Comparison of ENCODE assay signal across 9 mouse cellular contexts in genomic region chr4:123898696-123899095, GRCm38 (mm10). TPM values are rescaled to one million over a fixed set of nuclear protein-coding genes. Genes with fewer than 3 reads are reported as not detected.
DNase-seq lines count a peak whose midpoint lies in the region; ATAC-seq and TF ChIP-seq lines count a peak whose summit lies in the region.
"Had no signal": no experiment of that assay in that cellular context is flagged by ENCODE, and none has a peak within 500 bp of the region (broad histone marks: within the 10 kb centered on the region; RNA-seq: fewer than 3 reads in every experiment).

No protein-coding gene starts in this region.

- WGBS in midbrain, embryonic 14.5 days, result 11% methylated on average over 5 of the region's 5 CpGs
- WGBS in midbrain, embryonic 13.5 days, result 11% methylated on average over 5 of the region's 5 CpGs
- WGBS in lung, embryonic 14.5 days, result 12% methylated on average over 5 of the region's 5 CpGs

- H3K9me3 ChIP-seq in midbrain, embryonic 14.5 days (ENCODE audit: control insufficient read depth, low read length), result no peaks in the 10 kb centered on the region
- H3K9me3 ChIP-seq in midbrain, embryonic 13.5 days, result no peaks in the 10 kb centered on the region
- no peaks in the 10 kb centered on the region for H3K9me3 ChIP-seq in lung, embryonic 14.5 days (ENCODE audit: low read depth, low read length)
- H3K9me3 ChIP-seq: neural tube, embryonic 13.5 days had no signal

- H3K9ac ChIP-seq in midbrain, embryonic 14.5 days (replicated peaks; ENCODE audit: low read length), result no peak overlapping the region
- H3K9ac ChIP-seq in midbrain, embryonic 13.5 days (replicated peaks), result no peak overlapping the region
- H3K9ac ChIP-seq in lung, embryonic 14.5 days, result no peak overlapping the region
- H3K9ac ChIP-seq: neural tube, embryonic 13.5 days had no signal

- H3K27me3 ChIP-seq in midbrain, embryonic 14.5 days (ENCODE audit: control insufficient read depth, insufficient read depth, low read length), result no peaks in the 10 kb centered on the region
- no peaks in the 10 kb centered on the region for H3K27me3 ChIP-seq in midbrain, embryonic 13.5 days
- H3K27me3 ChIP-seq in lung, embryonic 14.5 days (ENCODE audit: insufficient read depth, low read length), result no peaks in the 10 kb centered on the region
- H3K27me3 ChIP-seq: neural tube, embryonic 13.5 days had no signal

- H3K36me3 ChIP-seq in midbrain, embryonic 14.5 days (ENCODE audit: control insufficient read depth, insufficient read depth, low read length), result no peaks in the 10 kb centered on the region
- H3K36me3 ChIP-seq in midbrain, embryonic 13.5 days, result no peaks in the 10 kb centered on the region
- H3K36me3 ChIP-seq in lung, embryonic 14.5 days (ENCODE audit: insufficient read depth), result no peaks in the 10 kb centered on the region
- H3K36me3 ChIP-seq: neural tube, embryonic 13.5 days had no signal

- H3K4me3 ChIP-seq in midbrain, embryonic 14.5 days (replicated peaks; ENCODE audit: low read depth, low read length), result no peak overlapping the region
- no peak overlapping the region for H3K4me3 ChIP-seq in midbrain, embryonic 13.5 days (replicated peaks)
- H3K4me3 ChIP-seq in lung, embryonic 14.5 days (ENCODE audit: low read depth, low read length), result no peak overlapping the region
- H3K4me3 ChIP-seq: neural tube, embryonic 13.5 days had no signal

- DNase-seq in gastrocnemius, adult 18-20 months (ENCODE audit: low spot score), result peak; percentile 15
- no peak for DNase-seq in gastrocnemius, postnatal 25 days
- DNase-seq in midbrain, embryonic 14.5 days, result peak; percentile 88
- DNase-seq in lung, embryonic 14.5 days, result peak; percentile 81
- DNase-seq in thymus, postnatal 14 days, result peak; percentile 52

- H3K27ac ChIP-seq in midbrain, embryonic 14.5 days (replicated peaks; ENCODE audit: low read depth, low read length), result no peak overlapping the region
- no peak overlapping the region for H3K27ac ChIP-seq in midbrain, embryonic 13.5 days
- no peak overlapping the region for H3K27ac ChIP-seq in lung, embryonic 14.5 days (ENCODE audit: low read depth)
- H3K27ac ChIP-seq: neural tube, embryonic 13.5 days had no signal

- no peak for ATAC-seq in midbrain, embryonic 14.5 days (ENCODE audit: low FRiP score, low TSS enrichment)
- ATAC-seq in midbrain, embryonic 13.5 days, result no peak
- ATAC-seq in activated CD4-positive, CD25-positive, alpha-beta regulatory T cell, adult 4 months, result peak; percentile 61
- peak; percentile 68; the same call in 1 of the 2 replicates for ATAC-seq in erythroblast, adult 5-6 weeks (replicated peaks; ENCODE audit: low FRiP score, poor library complexity, severe bottlenecking)
- no peak for ATAC-seq in lung, embryonic 14.5 days (ENCODE audit: insufficient read depth)

- H3K4me2 ChIP-seq in midbrain, embryonic 14.5 days (ENCODE audit: low read length), result no peak overlapping the region
- H3K4me2 ChIP-seq in midbrain, embryonic 13.5 days (replicated peaks), result no peak overlapping the region
- H3K4me2 ChIP-seq in lung, embryonic 14.5 days, result no peak overlapping the region
- H3K4me2 ChIP-seq: neural tube, embryonic 13.5 days had no signal

- H3K4me1 ChIP-seq in midbrain, embryonic 14.5 days (ENCODE audit: control insufficient read depth, insufficient read depth, low read length), result no peaks in the 10 kb centered on the region
- H3K4me1 ChIP-seq in midbrain, embryonic 13.5 days (replicated peaks), result peaks cover 2% of the 10 kb centered on the region; the same call in 1 of the 2 replicates
- no peaks in the 10 kb centered on the region for H3K4me1 ChIP-seq in lung, embryonic 14.5 days (ENCODE audit: insufficient read depth)

- peak; percentile 86 for TF ChIP-seq CTCF in lung, embryonic 14.5 days (IDR thresholded peaks at IDR 0.05; ENCODE audit: low read depth)

RNA-seq across cellular contexts. Expression of gene Mycbp, which starts 5.9 kb away (rescaled TPM):
- total RNA-seq in gastrocnemius, adult 18-20 months (2021), result 10 to 100 TPM; 17.9 to 19.5 TPM
- total RNA-seq in gastrocnemius, postnatal 25 days (2021), result 10 to 100 TPM; 16.4 to 18.3 TPM
- polyA plus RNA-seq in midbrain, embryonic 14.5 days (2014; fragmentation: Nextera tagmentation; extraction: Ambion mirVana), result 39.1 and 46.7 TPM in 2 replicates
- polyA plus RNA-seq in midbrain, embryonic 13.5 days (2015; fragmentation: Nextera tagmentation; extraction: Ambion mirVana), result 44.2 and 49.4 TPM in 2 replicates
- polyA plus RNA-seq in activated CD4-positive, CD25-positive, alpha-beta regulatory T cell, adult 4 months (2017; shearing (Covaris generic)), result 10 to 100 TPM; 11.1 to 26.4 TPM
- 3.7 and 9.6 TPM in 2 replicates for total RNA-seq in erythroblast, adult 5-6 weeks (2015; ENCODE audit: low replicate concordance)
- total RNA-seq in erythroblast, adult 5-6 weeks (2017; ENCODE audit: low replicate concordance), result 1.4 and 11.9 TPM in 2 replicates
- polyA plus RNA-seq in lung, embryonic 14.5 days (2014; fragmentation: Nextera tagmentation; extraction: Ambion mirVana), result 61.5 and 81.4 TPM in 2 replicates

RNA-seq across cellular contexts. Expression of gene Rragc, which starts 18.6 kb away (rescaled TPM):
- total RNA-seq in gastrocnemius, adult 18-20 months (2021), result 10 to 100 TPM; 18.7 to 23.1 TPM
- 10 to 100 TPM; 19.1 to 20.6 TPM for total RNA-seq in gastrocnemius, postnatal 25 days (2021)
- 47.3 and 53.6 TPM in 2 replicates for polyA plus RNA-seq in midbrain, embryonic 14.5 days (2014; fragmentation: Nextera tagmentation; extraction: Ambion mirVana)
- polyA plus RNA-seq in midbrain, embryonic 13.5 days (2015; fragmentation: Nextera tagmentation; extraction: Ambion mirVana), result 45.0 and 45.5 TPM in 2 replicates
- 1 to 10 TPM; 6.3 to 8.5 TPM for polyA plus RNA-seq in activated CD4-positive, CD25-positive, alpha-beta regulatory T cell, adult 4 months (2017; shearing (Covaris generic))
- 6.7 and 20.7 TPM in 2 replicates for total RNA-seq in erythroblast, adult 5-6 weeks (2015; ENCODE audit: low replicate concordance)
- 12.7 and 14.4 TPM in 2 replicates for total RNA-seq in erythroblast, adult 5-6 weeks (2017; ENCODE audit: low replicate concordance)
- polyA plus RNA-seq in lung, embryonic 14.5 days (2014; fragmentation: Nextera tagmentation; extraction: Ambion mirVana), result 50.2 and 54.3 TPM in 2 replicates

RNA-seq across cellular contexts. Expression of gene 4930535I16Rik, which starts 19.1 kb away (rescaled TPM):
- not detected for total RNA-seq in gastrocnemius, adult 18-20 months (2021)
- not detected for total RNA-seq in gastrocnemius, postnatal 25 days (2021)
- polyA plus RNA-seq in midbrain, embryonic 14.5 days (2014; fragmentation: Nextera tagmentation; extraction: Ambion mirVana), result not detected in 2 replicates
- not detected in 2 replicates for polyA plus RNA-seq in midbrain, embryonic 13.5 days (2015; fragmentation: Nextera tagmentation; extraction: Ambion mirVana)
- polyA plus RNA-seq in activated CD4-positive, CD25-positive, alpha-beta regulatory T cell, adult 4 months (2017; shearing (Covaris generic)), result not detected
- total RNA-seq in erythroblast, adult 5-6 weeks (2015; ENCODE audit: low replicate concordance), result not detected in 2 replicates
- not detected in 2 replicates for total RNA-seq in erythroblast, adult 5-6 weeks (2017; ENCODE audit: low replicate concordance)
- not detected in 2 replicates for polyA plus RNA-seq in lung, embryonic 14.5 days (2014; fragmentation: Nextera tagmentation; extraction: Ambion mirVana)
- polyA plus RNA-seq: neural tube, embryonic 13.5 days had no signal

RNA-seq across cellular contexts. Expression of gene 4933427I04Rik, which starts 39.2 kb away (rescaled TPM):
- not detected for total RNA-seq in gastrocnemius, adult 18-20 months (2021)
- not detected for total RNA-seq in gastrocnemius, postnatal 25 days (2021)
- 0.09 TPM in 2 replicates for polyA plus RNA-seq in midbrain, embryonic 14.5 days (2014; fragmentation: Nextera tagmentation; extraction: Ambion mirVana)
- polyA plus RNA-seq in midbrain, embryonic 13.5 days (2015; fragmentation: Nextera tagmentation; extraction: Ambion mirVana), result 0.12 TPM in 1 of 2 replicates, not detected in the other
- polyA plus RNA-seq in activated CD4-positive, CD25-positive, alpha-beta regulatory T cell, adult 4 months (2017; shearing (Covaris generic)), result not detected
- not detected in 2 replicates for total RNA-seq in erythroblast, adult 5-6 weeks (2015; ENCODE audit: low replicate concordance)
- total RNA-seq in erythroblast, adult 5-6 weeks (2017; ENCODE audit: low replicate concordance), result not detected in 2 replicates
- polyA plus RNA-seq in lung, embryonic 14.5 days (2014; fragmentation: Nextera tagmentation; extraction: Ambion mirVana), result 0.11 TPM in 1 of 2 replicates, not detected in the other

Comparison
In these comparisons a context has a peak if more than half of its experiments do, and no peak if none do; other contexts are left out.
1. ATAC-seq: peak in activated CD4-positive, CD25-positive, alpha-beta regulatory T cell, adult 4 months (single experiment) and erythroblast, adult 5-6 weeks (single experiment); none in midbrain, embryonic 14.5 days (single experiment), midbrain, embryonic 13.5 days (single experiment) and lung, embryonic 14.5 days (single experiment).